Mouse (Mus musculus) lung, adult 2 months (tissue): Measurements from ENCODE around the gene AL607142.1.

Experiments
- CTCF ChIP-seq: fragments of 200-500 bp; IDR thresholded peaks from 2 replicates; pipeline ENCODE4 v1.5.1; 2011; ENCODE audit warnings: mild to moderate bottlenecking, low read length, control low read depth; ENCODE audit not compliant: insufficient read depth
- POLR2A ChIP-seq: fragments of 200-500 bp; IDR thresholded peaks from 2 replicates; pipeline ENCODE4 v1.6.1; 2011; ENCODE audit warnings: low read depth, mild to moderate bottlenecking, control low read depth, low read length, borderline replicate concordance; ENCODE audit errors: extremely low read depth

DNA sequence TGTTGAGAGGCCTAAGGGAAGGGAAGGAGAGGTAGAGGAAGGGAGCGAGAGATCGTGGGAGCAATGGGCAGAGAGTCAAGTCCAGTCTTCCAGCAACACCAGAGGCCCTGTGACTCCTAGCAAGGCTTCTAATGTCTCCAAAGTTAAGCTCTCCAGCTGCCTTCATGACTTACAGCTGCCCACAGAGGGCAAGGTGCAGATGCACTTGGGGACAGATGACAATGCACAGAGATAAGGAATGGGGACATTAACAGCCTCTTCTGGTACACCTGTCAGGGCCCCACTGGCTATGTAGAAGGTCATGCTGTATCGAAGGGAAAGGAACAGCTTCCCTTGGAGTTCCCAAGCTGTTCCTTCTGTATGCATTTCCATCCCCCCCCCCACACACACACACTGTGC is 4.8 kb downstream of the AL607142.1 start:
- TF ChIP-seq CTCF (no peak), POLR2A (no peak)
